Mouse (Mus musculus) liver, adult 2 months (tissue): ENCODE measurements around the gene Tm9sf3. TPM values are rescaled to one million over a fixed set of nuclear protein-coding genes. Genes with fewer than 3 reads are reported as not detected.
A peak's percentile ranks its signal among the peaks of the same experiment; 100 is the strongest.

ENCODE experiments used
- DNase-seq: peaks from one replicate; pipeline ENCODE4 v3.0.0-alpha.2; 2011; ENCODE audit warnings: low read depth, low spot score; ENCODE audit errors: extremely low read depth
- H3K27ac ChIP-seq: fragments of 200-500 bp; replicated peaks from 2 replicates; pipeline ENCODE4 v1.5.1; 2012; ENCODE audit warnings: low read depth, mild to moderate bottlenecking, control low read depth, inconsistent platforms, low read length; ENCODE audit not compliant: insufficient read depth
- H3K27me3 ChIP-seq: fragments of 200-500 bp; 2 replicates; pipeline ENCODE4 v1.6.1; 2012; ENCODE audit warnings: mild to moderate bottlenecking, moderate library complexity, low read length, inconsistent platforms; ENCODE audit not compliant: control insufficient read depth, insufficient read depth
- H3K36me3 ChIP-seq: fragments of 200-500 bp; 2 replicates; pipeline ENCODE4 v1.6.1; 2012; ENCODE audit warnings: low read length, inconsistent platforms; ENCODE audit not compliant: control insufficient read depth, insufficient read depth
- H3K4me1 ChIP-seq: fragments of 200-500 bp; 2 replicates; pipeline ENCODE4 v1.6.1; 2011; ENCODE audit warnings: low read length; ENCODE audit not compliant: control insufficient read depth, insufficient read depth
- H3K4me3 ChIP-seq: fragments of 200-500 bp; 2 replicates; pipeline ENCODE4 v1.5.1; 2011; ENCODE audit warnings: low read depth, mild to moderate bottlenecking, control low read depth, low read length, moderate library complexity; ENCODE audit not compliant: insufficient read depth
- H3K79me2 ChIP-seq: fragments of 200-500 bp; 2 replicates; pipeline ENCODE4 v1.6.1; 2012; ENCODE audit warnings: inconsistent platforms, mild to moderate bottlenecking, low read length, moderate library complexity; ENCODE audit not compliant: control insufficient read depth, insufficient read depth
- H3K9ac ChIP-seq: fragments of 200-500 bp; 2 replicates; pipeline ENCODE4 v1.6.1; 2012; ENCODE audit warnings: low read depth, mild to moderate bottlenecking, control low read depth, inconsistent platforms, low read length
- CTCF ChIP-seq: fragments of 200-500 bp; IDR thresholded peaks from 2 replicates; pipeline ENCODE4 v1.5.1; 2011; ENCODE audit warnings: low read depth, low read length, control low read depth
- POLR2A ChIP-seq: fragments of 200-500 bp; IDR thresholded peaks from 2 replicates; pipeline ENCODE4 v1.6.1; 2011; ENCODE audit warnings: low read length, control low read depth; ENCODE audit not compliant: insufficient read depth; ENCODE audit errors: extremely low read depth
- WGBS: fragments of 180-500 bp; shearing (Covaris S2); methylation state at CpG from one replicate; pipeline ENCODE4 v1.1.7; 2018; 5-methylcytosine and 5-hydroxymethylcytosine counted together
- polyA plus RNA-seq: library from polyadenylated mRNA; depleted of rRNA; stranded (reverse); fragments of >200 nt; gene quantifications from 2 replicates; pipeline ENCODE4 v1.2.3, GENCODE M21; 2012
- total RNA-seq: library from RNA; depleted of rRNA; stranded (reverse); fragments of >200 nt; gene quantifications from 2 replicates; pipeline ENCODE4 v1.2.3, GENCODE M21; 2014

Gene Tm9sf3
- total and polyA plus RNA-seq, 2 experiments = 41.7 to 141 TPM

DNA sequence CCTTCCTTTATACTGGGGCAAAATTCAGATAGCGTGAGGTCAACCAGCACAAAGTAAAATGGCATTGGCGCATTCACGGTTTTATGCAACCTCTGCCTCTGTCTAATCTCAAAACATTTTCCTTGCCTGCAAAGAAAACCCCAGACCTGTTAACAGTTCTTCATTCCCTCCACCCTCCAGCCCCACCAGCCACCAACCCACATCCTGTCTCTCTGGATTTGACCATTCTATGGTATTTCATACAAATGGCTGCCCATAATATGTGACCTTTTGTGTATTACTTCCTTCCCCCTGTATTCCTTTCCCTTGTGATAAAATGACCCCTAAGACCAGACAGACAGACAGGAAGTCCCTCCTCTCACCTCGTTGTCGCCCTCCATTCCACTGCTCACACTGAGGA, 18.9 kb upstream of the Tm9sf3 start:
- Histone ChIP-seq H3K79me2 (no peaks in the 10 kb centered on the region), H3K36me3 (peaks cover 31% of the 10 kb centered on the region), H3K4me1 (no peaks in the 10 kb centered on the region), H3K9ac (no peak overlapping the region), H3K27ac (no peak overlapping the region), H3K27me3 (no peaks in the 10 kb centered on the region), H3K4me3 (no peak overlapping the region)
- TF ChIP-seq POLR2A (no peak), CTCF (no peak)
- no peak for DNase-seq
- 76% methylated on average over 5 of the region's 5 CpGs for WGBS

DNA sequence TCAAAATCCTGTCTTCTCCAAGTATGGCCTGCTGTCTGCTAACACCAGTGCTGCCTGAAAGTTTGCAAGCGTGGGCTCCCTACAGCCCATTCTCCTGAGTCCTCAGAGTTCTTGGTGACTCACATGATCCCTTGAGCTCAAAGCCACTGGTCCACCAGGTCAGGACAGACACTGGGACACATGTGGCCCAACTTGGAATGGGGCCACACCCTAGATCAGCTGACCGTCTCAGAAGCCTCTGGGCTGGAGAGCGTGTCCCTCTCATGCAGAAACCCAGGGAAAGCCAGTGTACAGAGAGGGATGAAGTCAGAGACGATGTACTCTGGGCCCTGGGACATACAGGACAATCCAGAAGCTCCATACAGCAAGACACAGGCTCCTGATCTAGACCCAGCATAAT, 18.4 kb upstream of the Tm9sf3 start:
- Histone ChIP-seq H3K27ac (no peak overlapping the region), H3K36me3 (peaks cover 33% of the 10 kb centered on the region), H3K4me1 (no peaks in the 10 kb centered on the region), H3K79me2 (no peaks in the 10 kb centered on the region), H3K9ac (no peak overlapping the region), H3K27me3 (no peaks in the 10 kb centered on the region), H3K4me3 (no peak overlapping the region)
- no peak for DNase-seq
- WGBS = 87% methylated on average over 4 of the region's 4 CpGs
- TF ChIP-seq POLR2A = no peak
- no peak for TF ChIP-seq CTCF

DNA sequence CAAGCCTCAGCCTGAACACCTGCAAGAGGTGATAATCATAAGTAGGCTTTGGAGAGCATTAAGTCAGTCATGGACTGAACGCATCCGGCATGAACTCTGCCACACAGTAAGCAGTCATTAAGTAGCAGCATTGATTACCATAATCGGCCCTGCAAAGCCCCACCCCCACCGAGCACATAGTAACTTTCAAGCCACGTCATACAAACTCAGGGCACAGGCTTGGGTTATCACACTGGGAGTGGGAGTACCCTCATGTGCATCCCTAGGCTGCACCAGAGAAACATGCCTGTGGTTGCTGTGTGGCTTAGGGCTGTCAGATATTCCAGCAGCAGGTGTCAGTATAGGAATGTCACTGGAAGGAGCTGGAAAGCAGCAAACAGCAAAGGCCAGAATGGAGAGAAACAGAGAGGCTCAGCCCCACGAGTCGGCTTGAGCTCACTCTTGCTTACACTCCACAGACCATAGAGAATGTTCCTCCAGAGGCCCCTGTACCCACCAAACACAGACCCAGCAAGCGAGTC, 16.0 kb upstream of the Tm9sf3 start:
- TF ChIP-seq POLR2A = no peak
- Histone ChIP-seq H3K9ac (no peak overlapping the region), H3K79me2 (no peaks in the 10 kb centered on the region), H3K4me1 (peaks cover 13% of the 10 kb centered on the region), H3K27me3 (no peaks in the 10 kb centered on the region), H3K27ac (no peak overlapping the region), H3K4me3 (no peak overlapping the region), H3K36me3 (peaks cover 25% of the 10 kb centered on the region)
- 84% methylated on average over 8 of the region's 8 CpGs for WGBS
- DNase-seq = no peak

DNA sequence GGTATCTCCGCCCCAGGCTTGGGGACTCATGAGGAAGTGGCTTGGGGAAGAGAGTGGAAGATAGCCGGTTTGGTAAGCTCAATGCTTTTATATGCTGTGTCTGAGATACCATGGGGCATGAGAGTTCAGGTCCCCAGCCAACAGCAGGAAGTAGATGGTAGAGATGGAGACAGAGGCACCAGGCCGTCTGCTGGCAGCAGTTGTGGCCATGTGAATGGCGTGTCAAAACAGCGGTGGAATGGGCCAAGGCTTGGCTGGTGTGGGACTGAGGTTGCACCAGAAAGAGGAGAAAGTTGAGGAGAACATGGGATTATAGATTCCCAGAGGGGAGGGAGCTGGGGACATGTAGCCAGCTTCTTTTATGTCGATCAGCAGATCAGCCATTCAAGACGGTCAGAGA, 14.8 kb upstream of the Tm9sf3 start:
- no peak for TF ChIP-seq POLR2A
- no peak for TF ChIP-seq CTCF
- H3K27me3 ChIP-seq = no peaks in the 10 kb centered on the region
- no peak overlapping the region for H3K4me3 ChIP-seq
- H3K9ac ChIP-seq = no peak overlapping the region
- peaks cover 32% of the 10 kb centered on the region for H3K36me3 ChIP-seq
- peak; percentile 43 for DNase-seq
- WGBS = 65% methylated on average over 7 of the region's 7 CpGs
- peaks cover 13% of the 10 kb centered on the region for H3K4me1 ChIP-seq
- H3K27ac ChIP-seq = no peak overlapping the region
- no peaks in the 10 kb centered on the region for H3K79me2 ChIP-seq

DNA sequence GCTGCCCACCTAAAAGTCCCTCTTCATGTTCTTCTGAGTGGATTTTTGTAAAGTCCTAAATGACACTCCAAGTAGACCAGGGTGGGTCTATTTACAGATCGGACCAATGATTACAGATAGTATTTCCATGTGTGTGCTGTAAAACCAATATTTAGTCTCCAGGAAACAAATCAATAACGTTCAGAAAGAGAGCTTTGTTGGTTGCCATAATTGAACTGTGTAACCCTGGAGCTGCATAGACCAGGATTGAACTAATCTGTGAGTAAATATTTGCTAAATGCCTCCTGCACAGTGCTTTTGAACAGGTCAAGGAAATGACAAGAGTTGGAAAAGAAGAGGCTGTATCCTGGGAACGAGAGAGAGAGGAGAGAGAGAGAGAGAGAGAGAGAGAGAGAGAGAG, 11.8 kb upstream of the Tm9sf3 start:
- Histone ChIP-seq H3K27me3 (no peaks in the 10 kb centered on the region), H3K4me1 (peaks cover 13% of the 10 kb centered on the region), H3K36me3 (peaks cover 24% of the 10 kb centered on the region), H3K79me2 (no peaks in the 10 kb centered on the region), H3K9ac (no peak overlapping the region), H3K27ac (peak overlapping the region; percentile 64), H3K4me3 (no peak overlapping the region)
- DNase-seq = peak; percentile 96
- TF ChIP-seq CTCF = no peak
- no peak for TF ChIP-seq POLR2A
- 29% methylated on average over 3 of the region's 3 CpGs for WGBS

DNA sequence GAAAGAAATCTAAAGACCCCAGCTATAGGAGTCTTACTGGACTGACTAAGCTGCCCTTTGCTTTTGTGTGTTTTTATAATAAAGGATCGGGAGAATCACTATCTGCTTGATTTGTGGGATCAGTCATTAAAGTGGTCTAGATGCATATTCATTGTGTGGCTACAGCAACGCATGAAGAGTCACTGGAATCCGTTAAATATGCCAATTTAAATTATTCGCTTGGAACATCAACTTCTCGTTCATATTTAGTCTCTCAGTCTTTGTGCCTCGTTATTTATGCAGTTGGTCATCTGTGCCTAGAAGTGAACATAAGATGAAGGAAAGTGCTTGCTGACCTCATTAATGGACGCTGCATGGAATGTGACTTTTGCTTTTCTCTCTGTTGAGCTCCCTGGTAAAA, 7.1 kb upstream of the Tm9sf3 start:
- Histone ChIP-seq H3K9ac (no peak overlapping the region), H3K79me2 (no peaks in the 10 kb centered on the region)
- TF ChIP-seq CTCF (no peak), POLR2A (no peak)

More for the DNA sequence above, 7.1 kb upstream of the Tm9sf3 start:
- H3K27ac ChIP-seq = no peak overlapping the region
- DNase-seq = no peak
- WGBS = 91% methylated on average over 7 of the region's 7 CpGs
- peaks cover 14% of the 10 kb centered on the region for H3K36me3 ChIP-seq
- peaks cover 7% of the 10 kb centered on the region for H3K4me1 ChIP-seq
- no peak overlapping the region for H3K4me3 ChIP-seq
- no peaks in the 10 kb centered on the region for H3K27me3 ChIP-seq
